Mouse (Mus musculus) cortical plate, adult 2 months (tissue): ENCODE measurements at regions not wholly inside any gene's neighbourhood (a gene's known extent, or its start where the extent isn't known, plus 50 kb on each side); places are given as distances from the start of the nearest gene placed in this dataset.

Source experiments
- H3K27ac ChIP-seq: fragments of 200-500 bp; 2 replicates; pipeline ENCODE4 v1.5.1; 2012; ENCODE audit warnings: low read length, control low read depth, inconsistent platforms; ENCODE audit not compliant: insufficient read depth
- H3K4me1 ChIP-seq: fragments of 200-500 bp; 2 replicates; pipeline ENCODE4 v1.6.1; 2011; ENCODE audit warnings: low read length; ENCODE audit not compliant: control insufficient read depth, insufficient read depth
- H3K4me3 ChIP-seq: fragments of 200-500 bp; 2 replicates; pipeline ENCODE4 v1.5.1; 2011; ENCODE audit warnings: mild to moderate bottlenecking, low read length, control low read depth; ENCODE audit not compliant: insufficient read depth
- CTCF ChIP-seq: fragments of 200-500 bp; IDR thresholded peaks from 2 replicates; pipeline ENCODE4 v1.5.1; 2011; ENCODE audit warnings: mild to moderate bottlenecking, control low read depth, low read length; ENCODE audit not compliant: insufficient read depth; ENCODE audit errors: extremely low read depth
- POLR2A ChIP-seq: fragments of 200-500 bp; IDR thresholded peaks from 2 replicates; pipeline ENCODE4 v1.6.1; 2011; ENCODE audit warnings: mild to moderate bottlenecking, low read length, control low read depth; ENCODE audit not compliant: insufficient read depth; ENCODE audit errors: extremely low read depth

DNA sequence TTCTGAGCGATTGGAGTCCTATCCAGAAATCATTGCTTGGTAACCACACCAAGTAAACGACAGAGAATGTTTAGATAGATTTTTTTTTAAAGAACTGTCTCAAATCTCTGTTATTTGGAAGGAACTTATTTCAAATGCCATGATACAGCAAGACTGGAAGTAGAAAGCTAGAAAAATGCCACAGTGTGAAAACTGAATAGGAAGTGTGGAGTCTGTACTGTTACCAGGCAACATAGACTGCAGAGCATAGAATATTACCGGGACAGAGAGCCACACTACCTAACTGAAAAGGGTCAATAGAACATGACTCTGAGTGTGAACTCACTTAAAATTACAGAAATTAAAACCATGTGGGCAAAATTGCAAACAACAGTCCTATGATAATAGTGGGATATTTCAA is 52.4 kb upstream of the Adcy1 start:
- TF ChIP-seq POLR2A (no peak), CTCF (no peak)
- Histone ChIP-seq H3K27ac (no peak overlapping the region), H3K4me3 (no peak overlapping the region), H3K4me1 (peaks cover 4% of the 10 kb centered on the region)

DNA sequence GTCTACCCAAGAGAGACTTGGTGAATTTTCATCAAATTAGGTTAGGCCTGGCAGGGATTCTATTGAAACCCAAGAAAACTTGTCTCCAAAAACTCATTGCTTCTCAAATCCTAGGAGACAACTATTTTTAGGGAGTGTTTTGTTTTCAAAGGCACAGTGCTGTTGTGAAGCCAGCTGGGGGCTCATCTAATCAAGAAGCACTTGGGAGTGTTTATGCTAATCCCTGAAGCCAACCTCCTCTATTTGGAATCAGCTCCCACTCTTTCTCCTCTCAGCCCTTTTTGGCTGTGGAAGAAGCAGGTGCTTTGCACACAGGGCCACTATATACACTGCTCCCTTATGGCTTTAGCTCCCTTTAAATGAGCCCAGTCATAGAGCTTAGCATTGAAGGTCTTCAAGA is 64.0 kb upstream of the Adcy1 start:
- Histone ChIP-seq H3K27ac (no peak overlapping the region), H3K4me1 (no peaks in the 10 kb centered on the region), H3K4me3 (no peak overlapping the region)
- TF ChIP-seq POLR2A (no peak), CTCF (no peak)

DNA sequence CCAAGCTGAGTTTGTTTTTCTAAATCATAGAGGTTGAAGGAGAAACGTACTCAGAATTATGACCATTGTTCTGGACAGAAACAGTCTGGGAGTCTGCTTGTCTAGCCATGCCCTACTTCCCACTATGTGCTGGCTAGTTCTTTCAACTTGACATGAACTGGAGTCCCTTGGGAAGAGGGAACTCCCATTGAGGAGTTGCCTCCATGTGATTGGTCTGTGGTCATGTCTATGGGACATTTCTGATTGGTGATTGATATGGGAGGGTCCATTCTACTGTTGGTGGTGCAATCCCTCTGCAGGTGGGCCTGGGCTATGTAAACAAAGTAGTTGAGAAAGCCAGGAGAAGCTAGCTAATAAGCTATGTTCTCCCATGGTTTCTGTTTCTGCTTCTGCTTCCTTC is 64.5 kb upstream of the Adcy1 start:
- Histone ChIP-seq H3K4me1 (no peaks in the 10 kb centered on the region), H3K4me3 (no peak overlapping the region), H3K27ac (no peak overlapping the region)
- no peak for TF ChIP-seq POLR2A
- no peak for TF ChIP-seq CTCF

DNA sequence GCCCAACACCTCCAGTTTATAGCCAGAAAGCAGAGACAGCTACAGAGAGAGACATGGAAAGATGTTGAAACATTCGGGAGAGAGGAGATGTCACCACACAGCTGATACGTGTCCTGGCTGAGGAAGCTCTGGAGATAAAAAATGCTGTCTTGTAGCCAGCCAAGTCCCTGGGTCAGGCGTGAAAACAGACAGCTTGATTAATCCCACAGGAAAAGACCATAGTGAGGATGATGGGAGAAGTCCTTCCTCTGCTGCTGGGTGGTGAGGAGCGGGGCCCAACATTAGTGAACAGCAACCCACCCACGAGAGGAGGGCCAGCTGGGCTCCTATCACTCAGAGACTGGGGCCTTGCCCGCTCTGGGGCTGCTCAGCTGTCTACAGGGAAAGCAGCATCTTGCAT is 65.8 kb upstream of the Adcy1 start:
- H3K27ac ChIP-seq, result no peak overlapping the region
- no peak for TF ChIP-seq CTCF
- TF ChIP-seq POLR2A, result no peak
- H3K4me1 ChIP-seq, result no peaks in the 10 kb centered on the region
- H3K4me3 ChIP-seq, result no peak overlapping the region

DNA sequence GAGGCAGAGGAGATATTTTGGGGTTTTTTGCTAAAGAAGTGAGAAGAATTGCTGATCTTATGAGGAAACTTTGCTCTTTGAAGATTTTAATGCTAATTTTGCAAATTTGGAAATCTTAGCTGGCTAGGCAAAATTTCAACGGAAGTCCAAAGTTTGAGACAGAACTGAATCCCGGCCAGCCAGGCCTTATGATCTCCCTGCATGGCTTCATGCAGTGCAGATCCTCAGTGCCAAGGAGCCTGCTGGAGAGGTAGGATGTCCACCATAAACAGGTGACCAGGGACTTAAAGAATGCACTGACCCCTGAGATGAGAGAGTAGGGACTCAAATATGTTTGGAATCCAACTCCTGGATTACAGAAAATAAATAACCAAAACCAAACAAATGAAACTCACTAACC is 69.6 kb upstream of the Adcy1 start:
- Histone ChIP-seq H3K4me1 (no peaks in the 10 kb centered on the region), H3K27ac (no peak overlapping the region), H3K4me3 (no peak overlapping the region)
- TF ChIP-seq POLR2A (no peak), CTCF (no peak)

DNA sequence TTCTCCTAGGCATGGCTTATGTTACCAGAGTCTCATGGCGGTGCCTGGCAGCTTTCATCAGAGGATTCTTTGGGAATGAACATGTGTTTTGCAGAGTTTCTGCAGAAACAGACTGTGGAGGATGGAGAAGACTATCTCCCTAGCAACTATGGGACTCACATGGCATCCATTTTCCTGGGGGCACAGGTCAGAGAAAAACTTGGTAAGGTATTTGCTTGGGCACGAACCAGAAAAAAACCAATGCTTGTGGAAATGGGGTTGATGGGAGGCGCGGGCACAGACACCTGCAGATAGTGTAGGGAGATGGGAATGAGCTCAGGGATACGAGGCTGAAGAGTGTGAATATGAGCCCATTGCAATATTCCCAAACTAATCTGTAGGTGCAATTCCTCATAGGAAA is 71.7 kb upstream of the Adcy1 start:
- Histone ChIP-seq H3K4me3 (no peak overlapping the region), H3K27ac (no peak overlapping the region), H3K4me1 (no peaks in the 10 kb centered on the region)
- TF ChIP-seq CTCF (no peak), POLR2A (no peak)

DNA sequence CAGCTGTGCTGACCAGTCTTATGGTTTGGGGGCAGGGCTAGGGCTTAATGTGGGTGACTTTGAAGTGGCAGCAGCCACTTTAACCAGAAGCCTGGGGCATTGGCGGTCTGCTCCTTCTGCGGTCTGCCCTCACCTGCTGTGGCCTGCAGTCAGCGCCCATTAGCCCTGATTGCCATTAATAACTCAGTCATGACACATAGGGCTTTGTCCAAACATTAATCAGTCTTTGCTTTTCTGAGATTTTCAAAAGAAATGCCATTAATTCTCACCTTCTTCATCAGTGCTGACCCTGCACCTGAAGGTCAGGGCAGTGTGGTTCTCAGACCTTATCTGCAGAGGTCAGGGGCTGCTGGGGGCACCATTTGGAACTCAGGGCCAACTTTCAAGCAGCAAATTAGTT is 72.6 kb upstream of the Adcy1 start:
- no peaks in the 10 kb centered on the region for H3K4me1 ChIP-seq
- TF ChIP-seq POLR2A (no peak), CTCF (no peak)
- no peak overlapping the region for H3K27ac ChIP-seq
- no peak overlapping the region for H3K4me3 ChIP-seq

DNA sequence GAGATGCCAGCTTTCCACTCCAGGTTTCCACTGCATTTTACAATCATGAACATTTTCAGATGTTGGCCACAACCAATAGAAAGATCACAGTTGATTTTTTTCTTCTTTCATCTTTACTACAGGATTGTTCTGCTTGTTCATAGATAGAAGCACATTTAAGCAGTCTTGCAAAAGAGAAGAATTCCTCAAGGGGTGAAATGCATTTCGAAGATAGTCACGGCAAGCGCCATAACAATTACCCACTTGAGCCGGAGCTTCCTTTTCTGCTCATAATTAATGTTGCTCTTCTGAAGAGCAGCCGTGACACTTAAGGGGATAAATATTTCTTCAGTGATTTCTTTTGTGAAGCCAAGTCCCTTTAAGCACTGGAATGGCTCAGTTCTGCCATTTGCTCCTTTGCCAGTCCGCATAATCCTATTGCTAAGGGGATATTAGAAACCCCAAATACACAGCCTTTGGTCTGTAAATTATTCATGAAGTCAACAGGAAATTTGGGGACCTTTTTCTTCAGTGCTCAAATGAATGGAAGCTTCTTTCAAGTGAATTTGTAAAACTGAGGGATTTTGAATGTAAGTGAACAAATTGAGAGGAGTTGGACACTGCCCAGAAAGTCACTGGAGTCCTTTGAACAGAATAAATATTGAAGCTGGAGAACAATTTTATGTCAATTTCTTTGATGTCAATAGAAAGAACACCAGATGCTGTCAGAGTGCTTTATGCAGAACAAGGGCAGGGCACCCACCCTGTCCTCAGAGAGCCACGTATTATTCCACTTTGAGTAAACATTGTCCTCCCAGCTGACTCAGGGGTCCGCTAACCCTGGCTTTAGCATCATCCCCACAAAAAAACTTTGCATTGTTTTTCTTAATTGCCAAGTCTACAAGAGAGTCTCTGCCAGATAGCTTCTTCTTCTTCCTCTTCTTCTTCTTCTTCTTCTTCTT is 74.1 kb upstream of the Adcy1 start:
- Histone ChIP-seq H3K4me3 (no peak overlapping the region), H3K4me1 (no peaks in the 10 kb centered on the region), H3K27ac (no peak overlapping the region)
- no peak for TF ChIP-seq CTCF
- no peak for TF ChIP-seq POLR2A

DNA sequence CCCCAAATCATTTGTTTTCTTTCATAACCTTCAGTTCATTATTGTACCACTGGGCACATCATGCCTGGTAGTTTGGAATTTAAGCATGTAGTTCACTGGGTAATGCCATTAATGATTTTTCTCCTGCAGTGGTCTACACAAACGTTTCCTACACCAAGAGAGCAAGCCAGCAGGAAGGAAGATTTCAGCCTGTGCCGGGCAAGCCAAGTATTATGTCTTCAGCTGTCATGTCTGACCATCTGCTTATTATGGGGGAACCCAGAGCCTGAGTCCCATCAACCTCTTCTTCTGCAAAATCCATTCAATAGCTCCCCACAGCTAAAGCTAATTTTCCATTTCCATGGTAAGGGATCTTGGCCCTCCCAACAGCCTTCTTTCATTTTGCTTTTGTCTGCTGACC is 75.3 kb upstream of the Adcy1 start:
- no peaks in the 10 kb centered on the region for H3K4me1 ChIP-seq
- TF ChIP-seq CTCF (no peak), POLR2A (no peak)
- H3K27ac ChIP-seq, result no peak overlapping the region

DNA sequence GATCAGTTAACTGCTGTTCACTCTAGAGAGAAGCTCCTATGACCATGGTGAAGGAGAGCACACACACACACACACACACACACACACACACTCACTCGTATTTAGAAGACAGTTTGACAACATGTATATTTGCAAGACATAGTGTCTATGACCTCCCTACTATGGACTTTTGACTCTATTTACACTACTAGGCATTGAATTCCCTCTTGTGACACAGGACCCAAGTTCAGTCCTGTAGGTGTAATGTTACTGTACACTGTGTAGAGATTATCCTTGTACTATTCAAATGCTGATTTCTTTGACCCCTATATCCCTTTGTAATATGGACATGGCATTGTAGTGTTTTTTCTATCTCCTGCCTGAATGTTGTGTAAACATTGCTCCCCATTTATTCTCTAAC is 76.2 kb upstream of the Adcy1 start:
- no peak for TF ChIP-seq POLR2A
- TF ChIP-seq CTCF, result no peak
- Histone ChIP-seq H3K4me3 (no peak overlapping the region), H3K27ac (no peak overlapping the region), H3K4me1 (no peaks in the 10 kb centered on the region)

More for the DNA sequence above, 75.3 kb upstream of the Adcy1 start:
- no peak overlapping the region for H3K4me3 ChIP-seq
